Mouse (Mus musculus): Measurements from ENCODE around the gene Gm20388. TPM values are rescaled to one million over a fixed set of nuclear protein-coding genes. Genes with fewer than 3 reads are reported as not detected.

Gene Gm20388
- polyA plus RNA-seq, 1 experiment, result 18.7 TPM

- 81% methylated on average over 15 of the region's 15 CpGs for WGBS
- Histone ChIP-seq H3K27ac (ENCODE audit: insufficient read depth, low read length) (no peak overlapping the region), H3K27me3 (ENCODE audit: control insufficient read depth, insufficient read depth, low read length) (no peaks in the 10 kb centered on the region; the same call in 1 of the 2 replicates), H3K4me3 (replicated peaks; ENCODE audit: insufficient read depth, low read depth, low read length) (no peak overlapping the region), H3K4me1 (ENCODE audit: control insufficient read depth, insufficient read depth, low read length) (no peaks in the 10 kb centered on the region)
- no peak for DNase-seq
- TF ChIP-seq CTCF (IDR thresholded peaks at IDR 0.05; ENCODE audit: borderline replicate concordance, insufficient read depth, low read depth, low read length) (no peak), POLR2A (IDR thresholded peaks at IDR 0.05; ENCODE audit: borderline replicate concordance, insufficient read depth, low read length) (no peak)
Observed at GRCm38 (mm10) chr8:120739526-120739925, 828.9 kb downstream of the Gm20388 start.

- DNase-seq, result no peak
- Histone ChIP-seq H3K4me3 (replicated peaks; ENCODE audit: insufficient read depth, low read depth, low read length) (no peak overlapping the region), H3K4me1 (ENCODE audit: control insufficient read depth, insufficient read depth, low read length) (no peaks in the 10 kb centered on the region), H3K27me3 (ENCODE audit: control insufficient read depth, insufficient read depth, low read length) (no peaks in the 10 kb centered on the region; the same call in 1 of the 2 replicates), H3K27ac (ENCODE audit: insufficient read depth, low read length) (no peak overlapping the region)
- 64% methylated on average over 2 of the region's 2 CpGs for WGBS
- TF ChIP-seq CTCF (IDR thresholded peaks at IDR 0.05; ENCODE audit: borderline replicate concordance, insufficient read depth, low read depth, low read length) (no peak), POLR2A (IDR thresholded peaks at IDR 0.05; ENCODE audit: borderline replicate concordance, insufficient read depth, low read length) (no peak)
Observed at GRCm38 (mm10) chr8:120740579-120740978, 829.9 kb downstream of the Gm20388 start.

- H3K4me1 ChIP-seq (ENCODE audit: control insufficient read depth, insufficient read depth, low read length), result no peaks in the 10 kb centered on the region
- 59% methylated on average over 17 of the region's 17 CpGs for WGBS
- H3K27ac ChIP-seq (ENCODE audit: insufficient read depth, low read length), result no peak overlapping the region
- no peak for TF ChIP-seq CTCF (IDR thresholded peaks at IDR 0.05; ENCODE audit: borderline replicate concordance, insufficient read depth, low read depth, low read length)
- H3K4me3 ChIP-seq (replicated peaks; ENCODE audit: insufficient read depth, low read depth, low read length), result no peak overlapping the region
- DNase-seq, result no peak
- H3K27me3 ChIP-seq (ENCODE audit: control insufficient read depth, insufficient read depth, low read length), result no peaks in the 10 kb centered on the region; the same call in 1 of the 2 replicates
Observed at GRCm38 (mm10) chr8:120741001-120741400, 830.4 kb downstream of the Gm20388 start.

- H3K27ac ChIP-seq (ENCODE audit: insufficient read depth, low read length), result no peak overlapping the region
- WGBS, result 90% methylated on average over 15 of the region's 15 CpGs
- TF ChIP-seq CTCF (IDR thresholded peaks at IDR 0.05; ENCODE audit: borderline replicate concordance, insufficient read depth, low read depth, low read length), result no peak
- TF ChIP-seq POLR2A (IDR thresholded peaks at IDR 0.05; ENCODE audit: borderline replicate concordance, insufficient read depth, low read length), result no peak
- H3K4me1 ChIP-seq (ENCODE audit: control insufficient read depth, insufficient read depth, low read length), result no peaks in the 10 kb centered on the region
- no peaks in the 10 kb centered on the region for H3K27me3 ChIP-seq (ENCODE audit: control insufficient read depth, insufficient read depth, low read length)
- DNase-seq, result no peak
- no peak overlapping the region for H3K4me3 ChIP-seq (replicated peaks; ENCODE audit: insufficient read depth, low read depth, low read length)
Observed at GRCm38 (mm10) chr8:120741815-120742530, 831.3 kb downstream of the Gm20388 start.

GRCm38 (mm10) chr8:120743149-120743897 lies 832.7 kb downstream of the Gm20388 start:
- DNase-seq, result no peak
- H3K27ac ChIP-seq (ENCODE audit: insufficient read depth, low read length), result no peak overlapping the region
- H3K27me3 ChIP-seq (ENCODE audit: control insufficient read depth, insufficient read depth, low read length), result no peaks in the 10 kb centered on the region
- H3K4me3 ChIP-seq (replicated peaks; ENCODE audit: insufficient read depth, low read depth, low read length), result no peak overlapping the region
- TF ChIP-seq CTCF (IDR thresholded peaks at IDR 0.05; ENCODE audit: borderline replicate concordance, insufficient read depth, low read depth, low read length) (no peak), POLR2A (IDR thresholded peaks at IDR 0.05; ENCODE audit: borderline replicate concordance, insufficient read depth, low read length) (no peak)
- 62% methylated on average over 12 of the region's 12 CpGs for WGBS
- no peaks in the 10 kb centered on the region; the same call in 1 of the 2 replicates for H3K4me1 ChIP-seq (ENCODE audit: control insufficient read depth, insufficient read depth, low read length)

- no peak for TF ChIP-seq POLR2A (IDR thresholded peaks at IDR 0.05; ENCODE audit: borderline replicate concordance, insufficient read depth, low read length)
- no peak for TF ChIP-seq CTCF (IDR thresholded peaks at IDR 0.05; ENCODE audit: borderline replicate concordance, insufficient read depth, low read depth, low read length)
- no peak for DNase-seq
- Histone ChIP-seq H3K27ac (ENCODE audit: insufficient read depth, low read length) (no peak overlapping the region), H3K4me1 (ENCODE audit: control insufficient read depth, insufficient read depth, low read length) (no peaks in the 10 kb centered on the region; the same call in 1 of the 2 replicates), H3K27me3 (ENCODE audit: control insufficient read depth, insufficient read depth, low read length) (no peaks in the 10 kb centered on the region), H3K4me3 (replicated peaks; ENCODE audit: insufficient read depth, low read depth, low read length) (no peak overlapping the region)
- 83% methylated on average over 4 of the region's 4 CpGs for WGBS
Observed at GRCm38 (mm10) chr8:120743898-120744290, 833.3 kb downstream of the Gm20388 start.

GRCm38 (mm10) chr8:120744448-120744847 lies 833.8 kb downstream of the Gm20388 start:
- TF ChIP-seq CTCF (IDR thresholded peaks at IDR 0.05; ENCODE audit: borderline replicate concordance, insufficient read depth, low read depth, low read length) (no peak), POLR2A (IDR thresholded peaks at IDR 0.05; ENCODE audit: borderline replicate concordance, insufficient read depth, low read length) (no peak)
- Histone ChIP-seq H3K4me3 (replicated peaks; ENCODE audit: insufficient read depth, low read depth, low read length) (no peak overlapping the region), H3K27ac (ENCODE audit: insufficient read depth, low read length) (no peak overlapping the region), H3K4me1 (ENCODE audit: control insufficient read depth, insufficient read depth, low read length) (no peaks in the 10 kb centered on the region; the same call in 1 of the 2 replicates), H3K27me3 (ENCODE audit: control insufficient read depth, insufficient read depth, low read length) (no peaks in the 10 kb centered on the region)
- DNase-seq, result no peak
- 78% methylated on average over 5 of the region's 5 CpGs for WGBS

- WGBS, result 86% methylated on average over 7 of the region's 7 CpGs
- TF ChIP-seq POLR2A (IDR thresholded peaks at IDR 0.05; ENCODE audit: borderline replicate concordance, insufficient read depth, low read length) (no peak), CTCF (IDR thresholded peaks at IDR 0.05; ENCODE audit: borderline replicate concordance, insufficient read depth, low read depth, low read length) (no peak)
- DNase-seq, result no peak
- Histone ChIP-seq H3K27ac (ENCODE audit: insufficient read depth, low read length) (no peak overlapping the region), H3K4me3 (replicated peaks; ENCODE audit: insufficient read depth, low read depth, low read length) (no peak overlapping the region), H3K27me3 (ENCODE audit: control insufficient read depth, insufficient read depth, low read length) (no peaks in the 10 kb centered on the region), H3K4me1 (ENCODE audit: control insufficient read depth, insufficient read depth, low read length) (no peaks in the 10 kb centered on the region; the same call in 1 of the 2 replicates)
Observed at GRCm38 (mm10) chr8:120745226-120745625, 834.6 kb downstream of the Gm20388 start.
